Mouse (Mus musculus): ENCODE measurements around the gene 2310011J03Rik. TPM values are rescaled to one million over a fixed set of nuclear protein-coding genes. Genes with fewer than 3 reads are reported as not detected.

Gene 2310011J03Rik
- polyA plus RNA-seq, 1 experiment: 62.7 TPM

- no peak for DNase-seq (ENCODE audit: low read depth)
Observed at GRCm38 (mm10) chr10:80315315-80315714, 5.0 kb downstream of the 2310011J03Rik start.

DNA sequence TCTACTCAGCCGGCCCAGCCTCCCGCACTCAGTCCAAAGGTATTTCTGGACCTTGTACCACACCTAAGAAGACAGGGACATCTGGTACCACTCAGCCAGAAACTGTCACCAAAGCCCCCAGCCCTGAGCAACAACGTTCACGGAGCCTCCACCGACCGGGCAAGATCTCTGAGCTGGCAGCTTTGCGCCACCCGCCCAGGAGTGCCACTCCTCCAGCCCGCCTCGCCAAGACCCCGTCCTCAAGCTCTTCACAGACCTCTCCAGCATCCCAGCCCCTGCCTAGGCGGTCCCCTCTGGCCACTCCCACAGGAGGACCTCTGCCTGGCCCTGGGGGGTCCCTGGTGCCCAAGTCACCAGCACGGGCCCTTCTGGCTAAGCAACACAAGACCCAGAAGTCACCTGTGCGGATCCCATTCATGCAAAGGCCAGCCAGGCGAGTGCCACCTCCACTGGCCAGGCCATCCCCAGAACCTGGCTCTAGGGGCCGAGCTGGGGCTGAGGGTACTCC lies 5.8 kb downstream of the 2310011J03Rik start:
- no peak for DNase-seq (ENCODE audit: low read depth)

GRCm38 (mm10) chr10:80313627-80314201 lies 6.6 kb downstream of the 2310011J03Rik start:
- no peak for DNase-seq (ENCODE audit: low read depth)

GRCm38 (mm10) chr10:80312586-80313504 lies 7.5 kb downstream of the 2310011J03Rik start:
- DNase-seq (ENCODE audit: low read depth): no peak

DNA sequence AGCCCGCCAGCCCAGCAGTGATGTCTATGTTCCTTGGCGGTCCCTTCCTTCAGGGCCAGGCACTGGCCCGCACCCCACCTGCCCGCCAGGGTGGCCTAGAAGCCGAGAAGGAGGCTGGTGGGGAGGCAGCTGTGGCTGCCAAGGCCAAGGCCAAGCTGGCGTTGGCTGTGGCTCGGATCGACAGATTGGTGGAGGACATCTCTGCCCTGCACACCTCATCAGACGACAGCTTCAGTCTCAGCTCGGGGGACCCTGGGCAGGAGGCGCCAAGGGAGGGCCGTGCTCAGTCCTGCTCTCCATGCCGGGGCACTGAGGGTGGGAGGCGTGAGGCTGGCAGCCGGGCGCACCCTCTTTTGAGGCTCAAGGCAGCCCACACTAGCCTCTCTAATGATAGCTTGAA lies 8.8 kb downstream of the 2310011J03Rik start:
- DNase-seq (ENCODE audit: low read depth): no peak

DNA sequence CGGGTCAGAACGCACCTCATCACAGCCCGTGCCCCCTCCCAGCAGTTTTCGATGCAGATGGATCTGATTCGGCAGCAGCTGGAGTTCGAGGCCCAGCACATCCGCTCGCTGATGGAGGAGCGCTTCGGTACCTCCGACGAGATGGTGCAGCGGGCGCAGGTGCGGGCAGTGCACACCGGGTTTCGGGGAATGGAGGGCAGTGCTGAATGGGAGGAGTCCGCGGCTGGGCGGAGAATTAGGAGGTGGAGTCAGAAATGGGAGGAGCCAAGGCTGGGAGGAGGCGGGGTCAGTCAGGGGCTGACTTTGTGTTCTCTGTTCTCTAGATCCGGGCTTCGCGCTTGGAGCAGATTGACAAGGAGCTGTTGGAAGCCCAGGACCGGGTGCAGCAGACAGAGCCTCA lies 15.5 kb downstream of the 2310011J03Rik start:
- no peak for DNase-seq (ENCODE audit: low read depth)

- DNase-seq (ENCODE audit: low read depth): no peak
Observed at GRCm38 (mm10) chr10:80304458-80304857, 15.9 kb downstream of the 2310011J03Rik start.

DNA sequence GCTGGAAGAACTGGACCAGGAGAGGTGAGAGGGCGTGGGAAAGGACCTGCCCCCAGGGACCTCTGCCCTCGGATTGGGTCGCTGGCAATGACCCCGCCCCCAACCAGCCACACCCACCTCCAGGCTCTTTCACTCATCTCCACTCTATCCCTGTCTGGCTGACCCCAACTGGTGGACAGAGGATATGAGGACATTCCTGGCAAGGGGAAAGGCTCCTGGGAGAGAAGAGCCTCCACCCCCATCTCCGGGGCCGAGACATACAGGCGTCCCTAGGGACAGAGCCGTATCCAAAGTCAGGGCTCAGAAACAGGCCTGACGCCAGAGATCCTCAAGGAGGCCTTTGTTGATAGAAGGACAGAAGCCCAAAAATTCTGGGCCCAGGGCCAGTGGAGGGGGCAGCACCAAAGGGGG lies 17.9 kb downstream of the 2310011J03Rik start:
- DNase-seq (ENCODE audit: low read depth): no peak

DNA sequence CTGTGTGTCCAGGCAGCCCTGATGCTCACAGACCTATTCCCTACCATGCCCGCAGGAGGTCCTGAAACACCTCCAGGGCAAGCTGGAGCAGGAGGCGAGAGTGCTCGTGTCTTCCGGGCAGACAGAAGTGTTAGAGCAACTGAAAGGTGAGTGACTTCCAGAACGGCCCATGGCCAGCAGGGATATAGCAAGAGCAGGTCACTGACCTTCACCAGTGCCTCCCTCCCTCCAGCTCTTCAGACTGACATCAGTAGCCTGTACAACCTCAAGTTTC lies 18.3 kb downstream of the 2310011J03Rik start:
- no peak for DNase-seq (ENCODE audit: low read depth)

- no peak for DNase-seq (ENCODE audit: low read depth)
Observed at GRCm38 (mm10) chr10:80301256-80302081, 18.9 kb downstream of the 2310011J03Rik start.

DNA sequence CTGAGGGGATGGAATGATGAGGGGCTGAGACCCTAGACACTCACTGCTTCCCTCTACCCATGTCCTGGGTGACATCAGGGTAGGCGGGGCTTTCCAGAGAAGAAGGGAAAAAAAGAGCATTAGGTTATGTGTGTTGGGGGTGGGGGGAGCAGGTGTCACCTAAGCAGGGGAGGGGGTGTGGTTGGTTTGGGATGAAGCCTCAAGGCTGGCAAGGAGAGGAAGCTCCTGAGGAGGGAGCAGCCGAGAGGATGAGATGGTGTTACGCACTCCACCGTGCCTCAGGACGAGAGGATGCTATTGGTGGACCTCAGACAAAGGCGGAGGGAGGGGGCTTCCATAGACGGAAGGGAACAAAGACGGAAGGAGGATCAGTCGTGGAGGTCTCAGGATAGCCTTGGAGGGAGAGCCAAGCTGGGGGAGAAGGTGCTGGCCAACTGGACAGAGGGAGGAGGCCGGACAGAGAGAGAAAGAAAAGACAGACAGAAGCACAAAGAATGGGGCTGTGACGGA lies 19.6 kb downstream of the 2310011J03Rik start:
- DNase-seq (ENCODE audit: low read depth): no peak

GRCm38 (mm10) chr10:80299824-80300223 lies 20.5 kb downstream of the 2310011J03Rik start:
- no peak for DNase-seq (ENCODE audit: low read depth)

- no peak for DNase-seq (ENCODE audit: low read depth)
Observed at GRCm38 (mm10) chr10:80299301-80299700, 21.0 kb downstream of the 2310011J03Rik start.

- DNase-seq (ENCODE audit: low read depth): no peak
Observed at GRCm38 (mm10) chr10:80298571-80299281, 21.6 kb downstream of the 2310011J03Rik start.

GRCm38 (mm10) chr10:80297526-80298133 lies 22.7 kb downstream of the 2310011J03Rik start:
- no peak for DNase-seq (ENCODE audit: low read depth)

DNA sequence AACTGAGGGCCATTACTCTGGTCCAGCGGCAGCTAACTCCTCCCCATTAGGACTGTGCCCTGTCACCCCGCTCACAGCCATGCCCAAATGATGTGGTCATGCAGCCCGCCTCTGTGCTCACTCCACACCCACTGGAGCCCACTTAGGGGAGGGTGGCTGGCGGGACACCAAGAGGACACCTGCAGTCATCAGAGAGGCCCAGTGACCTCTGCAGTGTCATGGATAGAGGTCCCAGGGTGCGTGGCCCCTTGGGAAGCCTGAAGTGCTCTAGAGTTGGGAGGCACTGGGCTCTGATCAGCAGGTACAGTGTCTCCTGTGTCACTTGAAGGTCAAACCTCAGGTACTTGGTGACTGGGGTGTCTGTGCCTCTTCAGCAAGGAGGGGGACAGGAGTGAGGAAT lies 23.5 kb downstream of the 2310011J03Rik start:
- no peak for DNase-seq (ENCODE audit: low read depth)

- DNase-seq (ENCODE audit: low read depth): no peak
Observed at GRCm38 (mm10) chr10:80295618-80296425, 24.5 kb downstream of the 2310011J03Rik start, which contains the start of gene Apc2. Gene Apc2 (plus strand): TSS chr10:80295977.

DNA sequence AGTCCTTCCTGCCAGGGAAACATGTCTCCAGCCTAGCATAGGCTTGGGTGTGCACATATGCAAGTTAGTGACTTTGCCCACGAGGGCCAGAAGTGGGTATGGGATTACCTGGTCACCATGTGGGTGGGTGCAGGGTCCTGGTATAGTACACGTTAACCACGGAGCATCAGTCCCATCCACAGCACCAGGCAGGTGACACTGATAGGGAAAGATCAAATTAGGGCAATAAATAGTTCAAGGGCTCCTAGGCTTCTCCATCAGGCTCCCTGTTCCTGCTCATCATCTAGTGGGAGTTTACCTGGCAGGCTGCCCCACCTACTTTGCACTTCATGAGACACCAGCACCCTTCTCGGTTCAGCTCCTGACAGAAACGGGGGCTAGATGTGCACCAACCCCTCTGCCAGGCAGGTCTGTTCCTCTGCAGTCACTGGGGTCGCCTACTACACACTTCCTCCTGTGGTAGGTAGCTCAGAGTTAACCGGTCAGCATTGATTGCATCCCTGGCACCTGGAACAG lies 25.5 kb downstream of the 2310011J03Rik start:
- DNase-seq (ENCODE audit: low read depth): no peak

DNA sequence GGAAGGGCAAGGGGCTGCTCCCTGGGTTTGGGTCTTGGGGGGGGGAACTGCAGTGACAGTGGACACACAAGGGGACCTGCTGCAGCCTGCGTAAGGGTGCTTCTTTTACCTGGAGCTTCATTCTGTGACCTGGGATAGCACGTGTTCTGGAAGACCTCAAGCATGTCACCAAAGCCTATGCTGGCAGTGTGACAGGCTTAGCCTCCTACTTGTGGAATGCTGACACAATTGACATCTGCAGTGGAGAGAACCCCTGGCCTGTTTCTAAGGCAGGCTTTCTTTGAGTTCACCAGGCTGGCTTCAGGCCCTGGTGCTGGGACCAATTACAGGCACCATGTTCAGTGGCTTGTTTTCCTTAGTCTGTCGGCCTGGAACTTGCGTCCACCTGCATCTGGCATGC lies 26.0 kb downstream of the 2310011J03Rik start:
- no peak for DNase-seq (ENCODE audit: low read depth)

GRCm38 (mm10) chr10:80293325-80293724 lies 27.0 kb downstream of the 2310011J03Rik start:
- DNase-seq (ENCODE audit: low read depth): no peak
